Mouse (Mus musculus): Measurements from ENCODE around the gene Hlx.

Gene Hlx

DNA sequence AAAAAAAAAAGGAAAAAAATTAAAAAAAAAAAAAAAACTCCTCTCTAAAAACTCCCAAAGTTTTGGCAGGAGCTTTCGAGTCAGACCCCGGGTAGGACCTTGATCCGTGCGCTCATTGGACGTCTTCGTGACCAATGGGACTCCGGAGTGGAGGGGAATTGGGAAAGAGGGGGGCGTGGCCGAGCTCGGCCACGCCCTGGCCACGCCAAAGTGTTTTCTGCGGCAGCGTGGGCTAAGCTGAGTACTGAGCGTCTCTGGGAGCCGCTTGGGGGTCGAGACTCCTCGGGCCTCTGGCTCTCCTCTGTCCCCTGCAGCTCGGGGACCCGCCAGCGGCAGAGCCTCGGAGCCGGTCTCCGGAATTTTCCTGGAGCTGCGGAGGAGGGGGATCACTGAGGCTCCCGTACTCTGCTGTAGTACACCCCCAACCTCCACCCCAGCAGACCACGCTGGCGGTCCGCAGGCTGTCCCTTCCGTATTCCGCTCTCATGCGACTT lies at the start of gene Hlx:
Gene Hlx, minus strand, starts transcription at position 64 of the 494 bp plus-strand sequence.
- DNase-seq (ENCODE audit: low spot score), result peak; percentile 92

DNA sequence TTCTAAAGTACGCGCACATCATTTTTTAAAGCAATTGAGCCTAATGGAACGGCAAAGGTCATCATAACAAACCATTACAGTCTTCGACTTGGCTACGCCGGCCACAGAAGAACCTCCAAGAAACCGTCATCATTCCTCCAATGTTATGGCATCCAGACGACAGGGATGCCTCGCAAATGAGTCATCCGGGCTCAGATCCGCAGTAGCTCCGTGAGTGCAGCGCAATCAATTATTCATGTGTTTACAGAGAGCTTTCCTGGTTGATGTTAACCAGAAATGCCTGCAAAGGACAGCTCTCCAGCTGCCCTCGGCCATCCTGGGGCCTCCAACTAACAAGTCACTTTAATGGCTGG lies 49.7 kb upstream of the Hlx start:
- peak; percentile 25 for DNase-seq (ENCODE audit: low spot score)

GRCm38 (mm10) chr1:184781286-184782160 lies 49.1 kb upstream of the Hlx start:
- no peak for DNase-seq (ENCODE audit: low spot score)

DNA sequence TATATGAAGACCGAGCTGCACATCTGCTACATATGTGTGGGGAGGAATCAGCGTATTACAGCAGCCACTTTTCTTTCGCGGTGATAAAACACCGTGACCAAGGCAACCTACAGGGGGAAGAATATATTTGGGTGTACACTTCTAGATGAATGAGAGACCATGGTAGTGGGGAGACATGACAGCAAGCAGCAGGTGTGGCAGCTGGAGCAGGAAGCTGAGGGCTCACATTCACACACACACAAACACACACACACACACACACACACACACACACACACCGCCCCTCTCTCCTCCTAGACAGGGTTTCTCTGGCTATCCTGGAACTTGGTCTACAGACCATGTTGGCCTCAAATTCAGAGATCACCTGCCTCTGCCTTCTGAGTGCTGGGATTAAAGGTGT lies 45.7 kb upstream of the Hlx start:
- no peak for DNase-seq (ENCODE audit: low spot score)

GRCm38 (mm10) chr1:184777061-184777795 lies 44.8 kb upstream of the Hlx start:
- DNase-seq (ENCODE audit: low spot score), result no peak

DNA sequence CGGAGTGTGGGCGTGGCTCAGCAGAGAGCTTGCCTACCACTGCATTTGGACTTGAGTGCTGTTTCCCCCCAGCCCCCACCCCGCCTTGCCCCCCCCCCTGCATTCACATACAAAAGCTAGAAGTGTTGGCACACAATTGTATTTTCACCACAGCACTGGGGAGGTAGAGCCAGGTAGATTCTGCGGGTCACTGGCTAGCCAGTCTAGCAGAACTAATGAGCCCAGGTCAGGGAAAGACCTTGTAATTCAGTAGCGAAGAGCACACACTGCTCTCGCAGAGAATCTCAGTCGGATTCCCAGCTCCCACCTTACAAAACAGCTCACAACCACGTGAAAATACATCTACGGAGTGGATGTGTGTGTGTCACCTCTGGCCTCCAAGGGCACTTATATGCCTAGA lies 42.9 kb upstream of the Hlx start:
- no peak for DNase-seq (ENCODE audit: low spot score)

GRCm38 (mm10) chr1:184771891-184772249 lies 39.5 kb upstream of the Hlx start:
- no peak for DNase-seq (ENCODE audit: low spot score)

DNA sequence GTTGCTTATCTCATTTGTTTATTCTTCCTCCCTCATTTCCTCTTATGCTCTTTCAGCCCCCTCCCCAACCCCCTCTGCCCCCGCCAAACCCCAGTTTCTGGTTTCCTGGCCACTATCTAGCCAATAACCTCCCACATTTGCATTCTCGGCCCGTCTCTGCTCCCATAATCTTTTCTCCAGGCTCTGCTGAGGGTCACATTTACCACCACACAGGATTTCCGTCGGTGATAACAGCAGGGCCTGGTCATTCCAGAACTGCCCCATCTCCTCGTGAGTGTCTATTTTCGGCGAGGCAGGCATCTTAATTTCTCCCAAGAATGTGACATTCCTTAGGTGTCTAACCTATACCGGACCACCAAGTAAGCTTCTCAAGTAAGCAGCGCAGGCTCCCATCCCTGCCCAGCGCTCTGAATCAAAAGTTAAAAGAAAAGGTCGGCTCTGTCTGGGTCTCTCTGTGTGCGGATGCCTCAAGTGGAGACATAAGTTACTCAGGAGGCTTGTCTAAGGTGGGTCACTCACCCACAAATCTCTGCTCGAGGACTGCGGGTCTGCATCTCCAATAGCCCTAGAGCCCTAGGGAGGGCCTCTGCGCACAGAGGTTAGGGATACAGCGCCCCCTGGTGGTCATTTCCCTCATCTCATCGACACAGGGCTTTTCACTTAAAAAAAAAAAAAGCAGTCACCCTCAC lies 38.9 kb upstream of the Hlx start:
- DNase-seq (ENCODE audit: low spot score), result peak; percentile 89

DNA sequence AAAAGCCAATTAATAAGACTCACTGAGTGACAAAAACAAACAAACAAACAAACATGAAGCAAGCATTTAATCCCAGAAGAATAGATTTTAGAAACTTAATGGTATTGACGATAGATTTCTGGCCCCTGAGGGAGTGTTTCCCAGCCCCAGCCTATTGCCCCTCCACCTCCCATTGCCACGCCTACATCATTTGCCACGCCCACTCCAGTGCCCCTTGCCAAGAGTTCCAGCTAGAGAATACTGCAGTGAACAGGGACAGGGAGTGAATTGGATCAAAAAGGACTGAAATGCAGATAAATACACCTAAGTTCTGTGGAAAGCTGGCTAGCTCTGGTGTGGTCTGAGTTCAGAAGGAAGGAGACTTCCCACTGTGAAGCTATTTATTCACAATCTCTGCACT lies 31.4 kb upstream of the Hlx start:
- DNase-seq (ENCODE audit: low spot score), result no peak

GRCm38 (mm10) chr1:184762941-184763340 lies 30.5 kb upstream of the Hlx start:
- DNase-seq (ENCODE audit: low spot score), result no peak

GRCm38 (mm10) chr1:184761988-184762387 lies 29.6 kb upstream of the Hlx start:
- no peak for DNase-seq (ENCODE audit: low spot score)

DNA sequence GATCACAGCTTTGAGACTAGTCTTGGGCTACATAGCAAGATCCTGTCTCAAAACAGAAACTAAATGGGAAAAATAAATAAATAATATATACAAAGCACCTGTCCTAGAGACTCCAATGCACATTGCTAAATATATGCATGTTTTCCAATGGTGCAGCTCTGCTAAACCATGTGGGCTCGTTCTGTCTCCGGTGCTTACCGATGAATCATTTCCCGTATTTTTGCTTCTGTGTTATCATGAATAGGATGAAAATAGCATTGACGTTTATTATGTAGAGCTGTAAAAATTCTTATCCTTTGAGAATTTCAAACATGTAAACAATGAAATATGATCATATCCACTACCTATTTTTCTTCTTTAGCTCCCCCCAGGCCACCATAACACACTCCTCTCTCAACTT lies 20.3 kb upstream of the Hlx start:
- no peak for DNase-seq (ENCODE audit: low spot score)

GRCm38 (mm10) chr1:184750114-184750664 lies 17.8 kb upstream of the Hlx start:
- no peak for DNase-seq (ENCODE audit: low spot score)

GRCm38 (mm10) chr1:184748692-184749152 lies 16.3 kb upstream of the Hlx start:
- DNase-seq (ENCODE audit: low spot score), result no peak

- peak; percentile 89 for DNase-seq (ENCODE audit: low spot score)
Observed at GRCm38 (mm10) chr1:184737876-184738479, 5.6 kb upstream of the Hlx start.

- no peak for DNase-seq (ENCODE audit: low spot score)
Observed at GRCm38 (mm10) chr1:184737228-184737627, 4.8 kb upstream of the Hlx start.

DNA sequence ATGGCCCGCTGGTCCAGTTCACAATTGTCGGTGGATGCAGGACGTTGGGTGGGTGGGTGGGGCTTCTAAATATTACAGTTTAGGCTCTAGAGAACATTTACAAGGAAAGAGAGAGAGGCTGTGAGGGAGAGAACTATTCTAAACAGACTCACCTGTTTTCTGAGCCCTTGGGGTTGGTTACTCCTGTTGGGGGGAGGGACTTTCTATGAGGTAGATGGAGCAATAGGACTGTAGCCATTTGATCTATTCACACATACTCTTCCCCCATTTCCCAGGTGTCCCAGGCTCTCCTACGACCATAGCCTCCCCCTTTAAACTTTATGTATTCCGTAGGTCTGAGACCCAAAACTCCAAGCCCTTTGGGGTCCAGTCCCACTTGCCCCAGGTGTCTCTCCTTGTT lies 3.8 kb upstream of the Hlx start:
- no peak for DNase-seq (ENCODE audit: low spot score)

DNA sequence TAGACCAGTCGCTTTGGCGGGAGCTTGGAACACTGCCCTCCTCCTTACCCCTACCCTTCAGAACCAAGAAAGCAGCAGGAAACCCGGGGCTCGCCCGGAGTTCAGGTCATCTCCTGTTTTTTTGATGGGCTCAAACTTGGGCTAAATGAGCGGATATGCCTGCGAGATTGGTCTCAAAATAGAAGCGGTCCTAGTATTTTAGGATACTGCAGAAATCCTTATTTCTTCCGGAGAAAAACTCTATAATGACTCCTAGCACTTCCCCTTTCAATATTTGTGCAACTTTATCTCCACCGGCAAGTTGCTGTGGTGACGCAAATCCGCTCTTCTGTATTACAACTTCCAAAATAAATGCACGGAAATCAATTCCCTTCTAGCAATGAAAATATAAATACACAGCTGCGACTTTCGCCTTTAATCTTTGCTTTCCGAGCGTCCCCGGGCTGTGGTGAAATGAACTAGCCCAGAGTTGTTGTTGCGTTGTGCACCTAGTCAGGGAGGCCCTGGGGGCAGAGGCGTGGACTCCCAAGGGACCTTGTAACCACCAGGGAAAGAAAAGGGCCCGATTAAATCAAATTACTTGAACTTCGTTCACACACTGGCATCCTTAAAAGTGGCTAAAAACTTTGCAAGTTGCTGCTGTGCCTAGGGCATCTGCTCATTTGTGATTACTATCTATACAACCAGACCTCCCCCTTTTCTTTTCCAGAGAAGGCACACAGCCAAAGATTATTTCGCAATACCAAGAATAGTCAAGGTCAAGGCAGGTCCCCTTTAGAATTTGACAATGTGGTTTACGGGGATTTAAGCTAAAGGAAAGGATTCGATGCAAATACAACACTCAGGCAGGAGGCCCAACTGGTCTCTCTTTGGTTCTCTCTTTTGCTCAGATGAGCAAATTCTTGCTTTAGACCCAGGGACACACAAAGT lies 2.8 kb upstream of the Hlx start:
- DNase-seq (ENCODE audit: low spot score), result no peak

DNA sequence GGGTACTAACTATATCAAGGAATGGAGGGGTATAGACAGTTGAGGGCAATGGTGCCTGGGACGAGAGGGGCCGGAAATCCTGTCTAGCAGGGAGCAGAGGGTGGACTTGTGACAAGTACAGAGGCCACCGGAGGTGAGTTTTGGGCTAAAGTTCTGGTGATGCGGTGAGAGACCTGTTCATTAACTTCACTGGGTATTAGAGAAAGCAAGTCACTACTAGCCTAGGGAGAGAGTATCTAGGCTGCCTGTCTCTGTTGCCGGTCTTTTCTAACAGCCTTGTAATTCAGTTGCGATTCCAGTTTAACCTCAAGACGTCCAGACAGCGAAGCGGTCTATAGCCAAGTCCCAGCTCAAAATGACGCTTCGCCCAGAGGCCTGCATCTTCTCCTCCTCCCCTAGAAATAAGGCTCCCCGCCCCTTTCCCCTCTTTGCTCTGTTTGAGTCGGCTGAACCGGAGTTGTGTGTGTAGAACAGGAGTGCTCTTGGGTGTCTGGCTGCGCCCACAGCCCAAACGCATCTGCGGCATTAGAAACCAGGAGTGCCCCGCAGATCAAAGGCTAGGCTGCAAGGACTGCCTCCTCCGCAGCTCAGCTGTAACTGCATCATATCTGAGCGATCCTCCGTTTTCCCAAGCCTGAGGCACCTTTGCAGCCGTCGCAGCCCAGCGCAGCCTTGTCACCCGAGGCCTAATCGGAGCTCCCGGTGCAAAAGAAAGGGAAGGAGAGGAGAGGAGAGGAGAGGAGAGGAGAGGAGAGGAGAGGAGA lies 1.8 kb upstream of the Hlx start:
- DNase-seq (ENCODE audit: low spot score), result no peak
